Mouse (Mus musculus) forebrain, embryonic 14.5 days (tissue): Measurements from ENCODE around the gene Oip5. TPM values are rescaled to one million over a fixed set of nuclear protein-coding genes. Genes with fewer than 3 reads are reported as not detected.
A peak's percentile ranks its signal among the peaks of the same experiment; 100 is the strongest.

Experiments
- ATAC-seq: fragments of 200-750 bp; cut with Nextera tagmentation; 2 replicates; pipeline ENCODE4 v1.8.0; 2017; ENCODE audit warnings: mild to moderate bottlenecking, moderate library complexity
- DNase-seq: peaks from one replicate; pipeline ENCODE4 v3.0.0-alpha.2; 2015; ENCODE audit warnings: low spot score
- H3K27ac ChIP-seq: fragments of 300-500 bp; sonication (generic); 2 replicates; pipeline ENCODE4 v1.5.1; 2014; ENCODE audit warnings: low read depth, mild to moderate bottlenecking, control low read depth, low read length, moderate library complexity
- H3K27me3 ChIP-seq: fragments of 300-500 bp; sonication (generic); replicated peaks from 2 replicates; pipeline ENCODE4 v1.6.1; 2014; ENCODE audit warnings: low read length, control low read depth, mixed read lengths; ENCODE audit not compliant: control insufficient read depth, insufficient read depth
- H3K36me3 ChIP-seq: fragments of 300-500 bp; sonication (generic); 2 replicates; pipeline ENCODE4 v1.6.1; 2014; ENCODE audit warnings: low read length, control low read depth; ENCODE audit not compliant: control insufficient read depth, insufficient read depth
- H3K4me1 ChIP-seq: fragments of 300-500 bp; sonication (generic); 2 replicates; pipeline ENCODE4 v1.6.1; 2014; ENCODE audit warnings: antibody characterized with exemption, low read length, control low read depth; ENCODE audit not compliant: control insufficient read depth, insufficient read depth
- H3K4me2 ChIP-seq: fragments of 300-500 bp; sonication (generic); 2 replicates; pipeline ENCODE4 v1.6.1; 2014; ENCODE audit warnings: mild to moderate bottlenecking, control low read depth, low read length
- H3K4me3 ChIP-seq: fragments of 300-500 bp; sonication (generic); 2 replicates; pipeline ENCODE4 v1.5.1; 2014; ENCODE audit warnings: low read depth, low read length, control low read depth
- H3K9ac ChIP-seq: fragments of 300-500 bp; sonication (generic); 2 replicates; pipeline ENCODE4 v1.6.1; 2014; ENCODE audit warnings: mild to moderate bottlenecking, low read length, control low read depth, moderate library complexity
- H3K9me3 ChIP-seq: fragments of 300-500 bp; sonication (generic); replicated peaks from 2 replicates; pipeline ENCODE4 v1.6.1; 2016; ENCODE audit warnings: low read length, control low read depth, mixed read lengths; ENCODE audit not compliant: control insufficient read depth
- WGBS: fragments of 180-500 bp; shearing (Covaris S2); extraction: QIAGEN DNeasy Blood & Tissue Kit; methylation state at CpG from one replicate; pipeline ENCODE4 v1.1.7; 2014; 5-methylcytosine and 5-hydroxymethylcytosine counted together
- polyA plus RNA-seq: library from polyadenylated mRNA; unstranded; fragments of >200 nt; fragmentation: Nextera tagmentation; extraction: Ambion mirVana; gene quantifications from 2 replicates; pipeline ENCODE4 v1.2.1, GENCODE M21; 2014

The Oip5 gene
- polyA plus RNA-seq, 1 experiment from 2014 or later, result 14.8 TPM

- Histone ChIP-seq H3K27ac (peak overlapping the region; percentile 85), H3K4me1 (peaks cover 12% of the 10 kb centered on the region), H3K36me3 (peaks cover 28% of the 10 kb centered on the region), H3K9ac (peak overlapping the region; percentile 95), H3K4me3 (peak overlapping the region; percentile 97), H3K27me3 (no peaks in the 10 kb centered on the region), H3K9me3 (no peaks in the 10 kb centered on the region), H3K4me2 (peak overlapping the region; percentile 48)
- DNase-seq (peak; percentile 98), ATAC-seq (peak; percentile 98)
- under 1% methylated on average over 61 of the region's 61 CpGs for WGBS
Observed at GRCm38 (mm10) chr2:119594113-119594981, 23.9 kb downstream of the Oip5 start.

- peaks cover 12% of the 10 kb centered on the region for H3K4me1 ChIP-seq
- peaks cover 23% of the 10 kb centered on the region for H3K36me3 ChIP-seq
- peak; percentile 41; the same call in 1 of the 2 replicates for ATAC-seq
- H3K4me2 ChIP-seq, result peak overlapping the region; percentile 44
- H3K27ac ChIP-seq, result peak overlapping the region; percentile 31
- H3K27me3 ChIP-seq, result no peaks in the 10 kb centered on the region
- 14% methylated on average over 7 of the region's 7 CpGs for WGBS
- DNase-seq, result no peak
- no peaks in the 10 kb centered on the region for H3K9me3 ChIP-seq
- H3K4me3 ChIP-seq, result peak overlapping the region; percentile 97
- no peak overlapping the region for H3K9ac ChIP-seq
Observed at GRCm38 (mm10) chr2:119593765-119594112, 24.5 kb downstream of the Oip5 start.

- Histone ChIP-seq H3K9ac (no peak overlapping the region), H3K27ac (no peak overlapping the region), H3K36me3 (peaks cover 3% of the 10 kb centered on the region), H3K4me3 (no peak overlapping the region), H3K27me3 (no peaks in the 10 kb centered on the region), H3K9me3 (no peaks in the 10 kb centered on the region), H3K4me2 (no peak overlapping the region), H3K4me1 (peaks cover 8% of the 10 kb centered on the region; the same call in 1 of the 2 replicates)
- 89% methylated on average over 3 of the region's 3 CpGs for WGBS
- ATAC-seq (no peak), DNase-seq (no peak)
Observed at GRCm38 (mm10) chr2:119591247-119591646, 27.0 kb downstream of the Oip5 start.

GRCm38 (mm10) chr2:119587383-119587782, 30.9 kb downstream of the Oip5 start:
- Histone ChIP-seq H3K4me3 (no peak overlapping the region), H3K36me3 (peaks cover 3% of the 10 kb centered on the region; the same call in 1 of the 2 replicates), H3K27me3 (no peaks in the 10 kb centered on the region), H3K4me1 (no peaks in the 10 kb centered on the region), H3K27ac (no peak overlapping the region), H3K9ac (no peak overlapping the region), H3K4me2 (no peak overlapping the region), H3K9me3 (no peaks in the 10 kb centered on the region)
- 12% methylated on average over 4 of the region's 4 CpGs for WGBS
- ATAC-seq (no peak), DNase-seq (peak; percentile 52)

GRCm38 (mm10) chr2:119584282-119584681, 34.0 kb downstream of the Oip5 start:
- Histone ChIP-seq H3K27me3 (no peaks in the 10 kb centered on the region), H3K27ac (no peak overlapping the region), H3K36me3 (peaks cover 16% of the 10 kb centered on the region; the same call in 1 of the 2 replicates), H3K9me3 (no peaks in the 10 kb centered on the region), H3K4me2 (no peak overlapping the region), H3K4me3 (no peak overlapping the region), H3K4me1 (no peaks in the 10 kb centered on the region), H3K9ac (no peak overlapping the region)
- WGBS, result 89% methylated on average over 8 of the region's 8 CpGs
- DNase-seq (no peak), ATAC-seq (no peak)

GRCm38 (mm10) chr2:119583439-119583838, 34.8 kb downstream of the Oip5 start:
- Histone ChIP-seq H3K9ac (no peak overlapping the region), H3K36me3 (peaks cover 18% of the 10 kb centered on the region; the same call in 1 of the 2 replicates), H3K9me3 (no peaks in the 10 kb centered on the region), H3K4me1 (no peaks in the 10 kb centered on the region), H3K4me2 (no peak overlapping the region), H3K27me3 (no peaks in the 10 kb centered on the region), H3K4me3 (no peak overlapping the region), H3K27ac (no peak overlapping the region)
- ATAC-seq, result no peak
- DNase-seq, result no peak
- 35% methylated on average over 2 of the region's 2 CpGs for WGBS

GRCm38 (mm10) chr2:119581571-119581970, 36.7 kb downstream of the Oip5 start:
- no peak overlapping the region for H3K27ac ChIP-seq
- no peaks in the 10 kb centered on the region for H3K27me3 ChIP-seq
- no peak overlapping the region for H3K4me3 ChIP-seq
- no peaks in the 10 kb centered on the region for H3K9me3 ChIP-seq
- 93% methylated on average over 3 of the region's 3 CpGs for WGBS
- H3K4me2 ChIP-seq, result no peak overlapping the region
- peaks cover 20% of the 10 kb centered on the region; the same call in 1 of the 2 replicates for H3K36me3 ChIP-seq
- no peak for ATAC-seq
- no peak for DNase-seq
- no peak overlapping the region for H3K9ac ChIP-seq
- H3K4me1 ChIP-seq, result no peaks in the 10 kb centered on the region

- no peaks in the 10 kb centered on the region for H3K27me3 ChIP-seq
- H3K4me3 ChIP-seq, result no peak overlapping the region
- no peak overlapping the region for H3K27ac ChIP-seq
- no peak overlapping the region for H3K9ac ChIP-seq
- WGBS, result 94% methylated on average over 1 of the region's 1 CpGs
- ATAC-seq, result no peak
- H3K4me1 ChIP-seq, result no peaks in the 10 kb centered on the region
- peaks cover 35% of the 10 kb centered on the region for H3K36me3 ChIP-seq
- no peak overlapping the region for H3K4me2 ChIP-seq
- DNase-seq, result no peak
- H3K9me3 ChIP-seq, result no peaks in the 10 kb centered on the region
Observed at GRCm38 (mm10) chr2:119572471-119572870, 45.8 kb downstream of the Oip5 start.

GRCm38 (mm10) chr2:119566182-119566855, 52.0 kb downstream of the Oip5 start:
- H3K9ac ChIP-seq, result no peak overlapping the region
- ATAC-seq (no peak), DNase-seq (no peak)
- WGBS, result 92% methylated on average over 7 of the region's 7 CpGs
- no peak overlapping the region for H3K4me3 ChIP-seq
- no peaks in the 10 kb centered on the region for H3K9me3 ChIP-seq
- peaks cover 20% of the 10 kb centered on the region for H3K36me3 ChIP-seq
- no peaks in the 10 kb centered on the region for H3K27me3 ChIP-seq
- no peak overlapping the region for H3K4me2 ChIP-seq
- no peaks in the 10 kb centered on the region for H3K4me1 ChIP-seq
- no peak overlapping the region for H3K27ac ChIP-seq
